15 mouse cellular contexts compared by ENCODE assay signal in the genomic region with DNA sequence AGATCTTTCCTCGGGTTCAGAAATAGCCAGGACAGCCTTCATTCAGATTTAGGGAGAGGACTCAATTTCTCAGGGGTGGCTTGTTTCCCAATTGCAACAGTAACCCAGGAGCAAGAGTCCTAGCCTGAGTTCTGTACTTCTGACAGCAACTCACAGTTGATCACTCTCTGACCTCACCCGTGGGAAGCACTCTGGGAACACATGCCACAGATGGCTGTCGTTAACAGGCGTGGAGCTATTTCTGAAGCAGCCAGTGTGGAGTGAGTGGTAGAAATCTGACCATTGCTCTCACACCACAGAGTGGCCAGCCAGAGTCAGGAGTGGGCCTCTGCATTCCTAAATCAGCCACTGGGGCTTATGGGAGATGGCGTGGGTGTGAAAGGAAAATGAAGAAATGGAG.
DNase-seq lines count a peak whose midpoint lies in the region; TF ChIP-seq lines count a peak whose summit lies in the region.
"Had no signal": no experiment of that assay in that cellular context is flagged by ENCODE, and none has a peak within 500 bp of the region (broad histone marks: within the 10 kb centered on the region; RNA-seq: fewer than 3 reads in every experiment).

No protein-coding gene starts in this region.

- TF ChIP-seq CTCF in layer of hippocampus, adult 2 months (conservative IDR thresholded peaks at IDR 0.05), result 0 out of 2 replicates have a peak, but pooled peaks have one; percentile 4
- no peak for TF ChIP-seq CTCF in bone marrow, adult 2 months (IDR thresholded peaks at IDR 0.05; ENCODE audit: control insufficient read depth, insufficient read depth, low read length)

- peak overlapping the region; percentile 76 for H3K27ac ChIP-seq in layer of hippocampus, adult 2 months
- peak overlapping the region; percentile 38 for H3K27ac ChIP-seq in bone marrow, adult 2 months (ENCODE audit: control insufficient read depth, insufficient read depth, low read depth, low read length, poor library complexity)
- H3K27ac ChIP-seq: hindbrain, embryonic 15.5 days; midbrain, embryonic 12.5 days; stomach, embryonic 15.5 days had no signal

- peak; percentile 92 for DNase-seq in heart, adult 11 months
- no peak for DNase-seq in heart, postnatal 36 days
- no peak for DNase-seq in layer of hippocampus, adult 2 months (ENCODE audit: low spot score in 2 of 2)
- no peak for DNase-seq in layer of hippocampus, adult 9-11 months
- peak; percentile 78 for DNase-seq in 3T3-L1 (ENCODE audit: low read depth, low spot score)
- DNase-seq in cerebellum, adult 18-20 months, result no peak
- DNase-seq in layer of hippocampus, postnatal 14 days (ENCODE audit: low spot score in 2 of 2), result no peak
- DNase-seq: adrenal gland, postnatal 10 days; liver; lung, postnatal 14 days; right cerebral cortex, adult 18-20 months had no signal

- intact Hi-C loops in heart, postnatal 36 days (cut with DNase I), result no loop called here

- no peak overlapping the region for H3K4me3 ChIP-seq in layer of hippocampus, adult 2 months
- no peak overlapping the region for H3K4me3 ChIP-seq in bone marrow, adult 2 months (replicated peaks; ENCODE audit: control insufficient read depth, low read depth, low read length)
- H3K4me3 ChIP-seq: hindbrain, embryonic 15.5 days; midbrain, embryonic 12.5 days; stomach, embryonic 15.5 days had no signal

- WGBS in bone marrow, adult 2 months, result 52% methylated on average over 5 of the region's 5 CpGs

- no peak for TF ChIP-seq POLR2A in bone marrow, adult 2 months (IDR thresholded peaks at IDR 0.05; ENCODE audit: borderline replicate concordance, control insufficient read depth, low read depth, low read length)

- peaks cover 15% of the 10 kb centered on the region for H3K4me1 ChIP-seq in bone marrow, adult 2 months (ENCODE audit: control insufficient read depth, insufficient read depth, low read length)

Comparison
In these comparisons a context has a peak if more than half of its experiments do, and no peak if none do; other contexts are left out.
1. DNase-seq: peak in heart, adult 11 months (single experiment) and 3T3-L1 (single experiment); none in heart, postnatal 36 days (0 of 2), layer of hippocampus, adult 2 months (0 of 2), layer of hippocampus, adult 9-11 months (single experiment), cerebellum, adult 18-20 months (0 of 2) and layer of hippocampus, postnatal 14 days (0 of 2).